Mouse (Mus musculus) frontal cortex, postnatal 36 days (tissue): Measurements from ENCODE around the gene Rsrc2.

Experiments
- DNase-seq, 2 experiments: peaks; one replicate each; pipeline ENCODE4 v3.0.0; 2022; ENCODE audit warnings: low spot score in 2 of 2

Gene Rsrc2

GRCm38 (mm10) chr5:123696961-123697360 is 52.3 kb downstream of the Rsrc2 start:
- no peak for DNase-seq

GRCm38 (mm10) chr5:123696244-123696643 is 53.0 kb downstream of the Rsrc2 start:
- no peak for DNase-seq

DNA sequence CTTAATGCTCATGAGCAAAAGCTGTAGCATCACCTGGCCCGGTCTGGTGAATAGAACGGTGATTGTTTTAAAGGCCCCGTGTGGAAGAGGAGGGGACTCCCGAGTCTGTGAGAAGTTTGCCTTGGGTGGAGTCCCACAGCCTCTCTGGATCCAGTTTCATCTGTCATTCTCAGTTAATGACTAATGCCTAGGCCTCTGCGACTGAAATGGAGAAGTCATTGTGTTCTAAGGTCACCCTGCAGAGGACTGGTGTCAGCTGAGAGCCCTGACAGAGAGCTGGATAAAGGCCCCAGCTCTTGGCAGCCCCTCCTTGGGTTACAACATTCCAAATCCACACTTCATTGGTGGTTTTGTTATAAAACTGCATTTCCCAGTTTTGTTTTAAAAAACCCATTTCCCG is 54.7 kb downstream of the Rsrc2 start:
- no peak for DNase-seq

DNA sequence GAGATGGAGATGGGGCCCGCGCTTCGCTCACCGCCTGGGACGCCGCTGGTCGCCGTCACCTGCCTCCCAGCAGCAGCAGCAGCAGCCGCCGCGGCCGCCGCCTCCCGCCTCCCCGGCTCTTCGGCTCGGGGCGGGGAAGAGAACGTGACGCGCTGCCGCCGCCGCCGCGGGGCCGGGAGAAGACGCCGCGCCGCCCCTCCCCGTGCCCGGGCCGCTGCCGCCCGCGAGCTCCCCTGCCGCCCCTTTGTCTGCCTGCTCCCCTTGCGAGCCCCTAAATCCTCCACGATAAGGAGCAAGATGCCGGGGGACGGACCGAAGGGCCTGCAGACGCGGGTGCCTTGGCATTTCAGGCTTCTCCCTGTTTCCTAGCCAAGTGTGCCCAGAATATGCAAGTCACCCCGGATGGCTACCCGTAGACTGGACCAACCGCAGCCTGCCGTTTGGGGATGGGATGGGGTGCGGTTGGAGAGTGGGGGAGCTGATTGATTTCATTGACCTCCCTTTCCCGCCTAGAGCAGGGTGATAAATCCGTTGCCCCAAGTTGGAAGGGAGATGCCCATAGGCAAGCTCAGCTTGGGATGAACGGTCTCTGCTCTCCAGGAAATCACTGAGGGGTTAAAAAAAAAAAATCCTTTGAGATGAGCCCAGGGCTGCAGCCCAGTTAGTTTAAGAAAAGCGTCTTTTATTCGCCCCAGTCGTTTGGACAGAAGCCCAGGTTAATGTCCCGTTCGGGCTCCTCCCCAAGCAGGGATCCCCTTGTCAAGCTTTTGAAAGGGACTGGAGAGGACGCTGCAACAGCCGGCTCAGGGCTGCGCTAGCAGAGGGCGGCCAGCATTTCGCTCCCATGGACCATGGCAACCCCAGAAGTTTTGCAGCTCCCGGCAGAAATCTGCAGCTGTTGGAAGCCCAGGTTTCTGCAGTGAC is 64.7 kb downstream of the Rsrc2 start, which contains the start of gene Clip1:
TSS of gene Clip1 (minus strand) at position 398 of the 924 bp plus-strand sequence.
- DNase-seq = peak; percentile 75 to 81

GRCm38 (mm10) chr5:123683377-123684220 is 65.6 kb downstream of the Rsrc2 start:
- DNase-seq = peak in 1 of 2 experiments; percentile 55

DNA sequence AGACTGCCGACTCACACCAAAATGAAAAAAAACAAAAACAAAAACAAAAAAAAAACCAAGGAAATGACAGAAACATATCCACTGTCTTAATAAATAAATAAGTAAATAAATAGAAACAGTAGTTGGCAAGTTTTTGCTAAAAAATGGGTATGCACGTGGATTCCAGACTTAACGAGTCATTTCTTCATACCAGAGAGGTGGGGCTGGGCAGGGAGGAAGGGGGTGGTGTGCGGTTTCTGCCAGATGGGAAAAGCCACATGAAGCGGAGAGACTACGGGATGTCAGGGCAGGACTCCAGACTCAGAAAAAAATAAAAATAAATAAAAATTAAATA is 66.2 kb downstream of the Rsrc2 start:
- DNase-seq = peak in 1 of 2 experiments; percentile 38

DNA sequence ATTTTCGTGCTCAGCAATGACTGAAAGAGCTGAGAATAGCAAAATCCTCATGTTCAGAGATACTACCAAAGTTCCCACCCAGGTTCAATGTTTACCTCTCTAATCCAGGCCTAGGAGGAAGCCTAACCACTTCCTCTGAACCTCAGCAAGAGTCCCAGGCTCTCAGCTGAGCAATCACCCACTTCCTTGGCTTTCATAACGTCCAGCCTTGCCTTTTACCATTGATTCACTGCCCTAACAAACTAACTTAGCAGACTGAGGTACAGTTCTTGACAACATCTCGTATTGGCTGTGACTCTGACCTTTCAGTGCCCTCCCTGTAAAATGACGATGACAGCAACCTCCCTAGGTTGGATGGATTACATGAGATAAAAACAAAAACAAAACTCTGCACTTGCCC is 66.8 kb downstream of the Rsrc2 start:
- no peak for DNase-seq

DNA sequence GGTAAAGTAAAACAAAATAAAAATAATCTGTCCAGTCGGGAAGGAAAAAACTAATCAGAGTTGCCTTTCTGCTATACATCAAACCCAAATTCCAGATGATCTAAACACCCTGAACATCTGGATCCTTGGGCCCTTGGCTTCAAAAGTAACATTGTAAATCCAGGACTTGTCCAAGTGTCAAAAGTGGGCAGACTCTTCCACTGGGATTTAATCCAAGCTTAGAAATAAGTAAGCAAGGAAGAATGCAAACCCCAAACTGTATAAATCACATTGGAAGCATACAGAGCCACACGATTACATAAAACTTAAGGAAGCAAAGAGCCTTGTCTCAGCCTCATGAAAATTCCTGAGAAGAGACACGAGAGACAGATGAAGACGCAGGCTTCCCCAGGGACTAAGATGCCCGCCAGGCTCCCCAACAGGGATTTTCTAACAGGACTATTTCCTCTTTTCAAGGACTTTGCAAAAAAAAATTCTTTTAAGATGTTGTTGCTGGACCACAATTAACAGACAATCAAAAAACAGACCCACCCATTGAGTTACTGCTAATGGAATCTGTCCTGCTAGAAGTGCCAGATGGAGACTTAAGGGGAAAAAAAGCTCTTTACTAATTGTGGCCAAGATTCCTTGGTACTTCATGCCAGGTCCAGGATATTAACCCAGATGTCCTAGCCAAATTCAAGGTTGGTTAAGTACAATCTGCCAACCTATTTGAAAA is 69.5 kb downstream of the Rsrc2 start:
- DNase-seq = no peak

DNA sequence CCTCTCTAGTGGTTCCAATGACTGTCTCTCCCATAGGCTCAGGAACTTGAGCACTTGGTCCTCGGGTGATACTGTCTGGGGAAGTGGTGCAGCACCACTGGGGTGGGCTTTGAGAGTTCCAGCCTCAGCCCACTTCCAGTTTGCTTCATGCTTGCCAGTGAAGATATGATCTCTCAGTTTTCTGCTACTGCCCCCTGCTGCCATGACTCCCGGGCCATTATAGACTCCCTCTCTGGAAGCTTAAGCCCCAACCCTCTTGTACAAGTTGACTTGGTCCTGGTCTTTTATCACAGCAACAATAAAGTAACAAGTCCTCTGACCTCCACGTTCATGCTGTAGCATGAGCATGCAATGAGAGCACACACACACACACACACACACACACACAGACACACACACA is 70.1 kb downstream of the Rsrc2 start:
- DNase-seq = no peak
